Mouse (Mus musculus) small intestine, adult 2 months (tissue): ENCODE results near the gene Gm5150.

Source experiments
- CTCF ChIP-seq: fragments of 200-500 bp; IDR thresholded peaks from 2 replicates; pipeline ENCODE4 v1.5.1; 2012; ENCODE audit warnings: low read depth, mild to moderate bottlenecking, control low read depth, inconsistent platforms, low read length, moderate library complexity, mixed read lengths; ENCODE audit not compliant: insufficient replicate concordance, insufficient read length; ENCODE audit errors: extremely low read depth
- POLR2A ChIP-seq: fragments of 200-500 bp; IDR thresholded peaks from 2 replicates; pipeline ENCODE4 v1.6.1; 2012; ENCODE audit warnings: low read depth, mild to moderate bottlenecking, control low read depth, inconsistent platforms, low read length, moderate library complexity

DNA sequence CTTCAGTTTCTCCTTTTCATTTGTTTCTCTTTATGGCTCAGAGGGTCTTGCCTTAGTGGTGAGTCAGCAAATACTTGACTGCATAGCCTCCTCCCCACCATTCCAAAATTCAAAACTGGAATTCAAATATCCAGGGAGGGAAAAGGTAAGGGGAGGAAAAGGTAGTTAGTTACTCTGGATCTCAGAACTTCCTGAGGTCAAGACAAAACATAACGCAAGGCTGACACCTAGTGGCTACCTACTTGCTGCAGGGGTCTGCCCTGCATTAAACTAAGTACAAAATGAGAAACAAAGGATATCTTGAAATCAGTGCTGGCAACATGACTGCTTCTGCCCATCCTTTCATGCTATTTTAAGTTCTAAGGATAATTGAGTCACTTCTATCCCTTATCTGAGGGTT, 37.1 kb upstream of the Gm5150 start:
- TF ChIP-seq POLR2A (no peak), CTCF (no peak)
